Mouse (Mus musculus): ENCODE measurements around the gene Ppm1b.

- TF ChIP-seq TCF12 (IDR thresholded peaks at IDR 0.05; ENCODE audit: low read depth, low read length) (no peak), POLR2A (IDR thresholded peaks at IDR 0.05; ENCODE audit: control insufficient read depth in 1 of 2, insufficient read depth in 1 of 2, low read depth in 1 of 2, low read length in 2 of 2, poor library complexity in 1 of 2) (no peak), MAFK (IDR thresholded peaks at IDR 0.05; ENCODE audit: borderline replicate concordance, low read depth, low read length) (no peak), RCOR1 (IDR thresholded peaks at IDR 0.05; ENCODE audit: low read depth, low read length) (no peak), MEF2A (IDR thresholded peaks at IDR 0.05; ENCODE audit: extremely low read depth, insufficient replicate concordance, low read depth, low read length, poor library complexity, severe bottlenecking) (no peak), KAT2A (conservative IDR thresholded peaks at IDR 0.05; ENCODE audit: low read depth, low read length) (no peak)
These were observed 87.9 kb downstream of the Ppm1b start for GRCm38 (mm10) chr17:85044466-85044865.

Measured in MEL (cell line).